Mouse (Mus musculus) embryo, embryonic 10 days (tissue): Measurements from ENCODE around the gene Rubcn.
A peak's percentile ranks its signal among the peaks of the same experiment; 100 is the strongest.

Experiments used
- DNase-seq: peaks from one replicate; pipeline ENCODE4 v3.0.0-alpha.2; 2015; ENCODE audit warnings: low spot score

Gene Rubcn

DNA sequence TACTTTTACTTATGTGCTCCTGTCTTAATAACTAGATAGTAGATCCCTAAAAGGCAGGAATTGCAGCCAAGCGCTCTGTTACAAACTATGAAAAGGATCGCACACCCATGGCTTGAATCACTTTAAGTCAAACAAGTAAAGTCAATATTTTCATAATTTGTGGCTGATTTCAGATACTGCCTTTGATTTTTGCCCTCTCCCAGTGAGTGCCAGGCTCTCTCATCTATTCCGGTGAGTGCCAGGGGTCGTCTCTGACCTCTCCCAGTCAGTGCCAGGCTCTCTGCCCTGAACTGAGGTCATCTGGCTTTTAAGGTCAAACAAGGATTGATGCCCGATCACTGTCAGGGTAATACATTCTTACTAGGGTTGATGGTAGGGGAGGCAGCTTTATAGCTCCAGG, 59.1 kb downstream of the Rubcn start:
- no peak for DNase-seq

GRCm38 (mm10) chr16:32818036-32818435, 59.5 kb downstream of the Rubcn start:
- no peak for DNase-seq

- DNase-seq: peak; percentile 69
These were observed 62.4 kb downstream of the Rubcn start for GRCm38 (mm10) chr16:32815160-32815605.

DNA sequence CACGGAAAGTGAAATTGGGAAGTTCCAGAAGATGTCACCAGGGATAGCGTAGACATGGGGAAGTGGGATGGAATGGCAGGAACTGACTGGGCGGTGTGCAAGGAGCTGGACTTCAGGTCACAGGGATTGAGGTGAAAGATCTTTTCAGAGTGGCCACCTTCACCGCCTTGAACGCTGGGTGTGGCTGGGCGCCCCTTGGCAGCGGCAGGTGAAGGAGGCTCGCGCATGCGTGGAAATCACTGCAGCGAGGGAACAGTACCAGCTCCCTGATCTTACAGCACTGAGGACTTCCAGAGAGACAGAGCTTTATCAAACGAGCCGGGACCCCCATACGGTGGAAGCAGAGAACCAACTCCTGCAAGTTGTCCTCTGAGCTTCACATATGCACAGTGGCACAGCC, 63.0 kb downstream of the Rubcn start:
- DNase-seq: peak; percentile 60

DNA sequence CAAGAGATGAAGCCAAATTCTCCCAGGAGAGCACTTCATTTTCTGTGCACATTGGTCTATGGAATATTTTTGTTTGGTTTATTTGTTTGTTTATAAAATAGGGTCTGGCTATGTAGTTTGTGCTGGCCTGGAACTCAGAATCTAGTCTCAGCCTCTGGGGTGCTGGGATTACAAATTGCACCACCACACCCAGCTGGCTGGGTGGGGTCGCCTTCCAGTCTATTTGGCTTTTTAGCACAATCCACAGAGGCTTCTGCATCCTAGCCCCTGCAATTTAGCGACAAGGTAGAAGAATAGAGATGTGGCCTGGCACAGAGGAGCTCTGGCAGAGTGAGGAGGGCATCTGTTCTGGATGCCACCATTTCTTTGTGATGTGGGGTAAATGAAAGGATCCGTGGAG, 63.8 kb downstream of the Rubcn start:
- DNase-seq: no peak

- no peak for DNase-seq
These were observed 64.2 kb downstream of the Rubcn start for GRCm38 (mm10) chr16:32813362-32813761.

DNA sequence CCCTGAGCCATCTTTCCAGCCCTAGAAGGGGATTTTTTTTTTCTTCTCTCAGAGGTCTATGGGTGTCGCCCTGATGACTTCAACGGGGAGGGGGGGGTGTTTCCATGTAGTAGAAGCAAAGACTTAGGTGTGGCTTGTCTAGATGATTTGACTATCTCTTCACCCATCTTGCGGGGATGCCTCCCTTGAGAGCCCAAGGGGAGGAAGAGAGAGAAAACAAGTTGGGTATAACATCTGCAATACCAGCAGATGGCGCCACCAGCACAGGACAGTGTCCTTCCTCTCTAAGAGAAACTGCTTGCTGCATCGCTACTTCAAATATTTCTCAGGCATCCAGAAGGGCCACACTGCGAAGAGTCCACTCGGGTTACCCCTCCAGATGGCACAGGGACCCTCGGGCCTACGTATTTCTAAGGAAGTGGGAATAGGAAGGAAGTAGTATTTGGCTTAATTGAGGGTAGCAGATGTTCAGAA, 64.6 kb downstream of the Rubcn start:
- DNase-seq: peak; percentile 95

- DNase-seq: no peak
These were observed 67.2 kb downstream of the Rubcn start, which contains the start of gene Smbd1 for GRCm38 (mm10) chr16:32810321-32810720. TSS of gene Smbd1 (minus strand) at chr16:32810477.

DNA sequence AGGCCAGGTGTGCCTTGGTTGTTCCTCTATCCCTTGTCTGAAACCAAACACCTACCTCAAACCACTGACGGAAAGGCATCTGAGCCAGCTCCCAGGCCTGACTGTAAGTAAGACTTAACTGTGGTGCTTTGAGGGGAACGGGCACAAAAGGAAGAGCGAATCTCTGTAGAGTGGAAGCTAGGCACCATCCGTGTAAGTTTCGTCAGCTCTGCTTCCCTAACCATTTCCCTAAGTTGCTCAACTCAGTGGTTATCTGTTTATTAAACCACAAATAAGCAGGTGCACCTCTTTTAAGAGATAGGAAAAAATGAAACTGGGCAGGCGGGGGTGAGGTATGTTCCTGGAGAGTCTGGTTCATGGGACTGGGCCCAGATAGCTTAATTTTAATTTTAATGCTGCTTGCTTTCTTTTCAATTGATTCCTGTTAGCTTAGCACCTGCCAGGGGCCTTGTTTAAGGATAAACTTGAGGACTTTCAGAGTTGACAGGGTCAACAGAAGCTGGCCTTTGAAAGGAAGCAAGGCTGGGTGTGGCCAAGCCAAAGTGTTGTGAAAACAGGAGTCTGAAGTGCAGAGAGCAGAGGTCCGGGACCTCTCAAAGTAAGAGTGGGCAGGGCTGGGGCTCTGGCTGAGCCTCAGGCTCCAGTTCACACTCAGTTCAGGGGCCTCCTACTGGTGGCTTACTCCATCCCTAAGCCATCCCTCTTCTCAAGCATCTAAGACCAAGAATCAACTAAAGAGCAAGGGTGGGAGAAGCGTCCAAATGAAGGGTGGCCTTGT, 70.0 kb downstream of the Rubcn start:
- DNase-seq: no peak

DNA sequence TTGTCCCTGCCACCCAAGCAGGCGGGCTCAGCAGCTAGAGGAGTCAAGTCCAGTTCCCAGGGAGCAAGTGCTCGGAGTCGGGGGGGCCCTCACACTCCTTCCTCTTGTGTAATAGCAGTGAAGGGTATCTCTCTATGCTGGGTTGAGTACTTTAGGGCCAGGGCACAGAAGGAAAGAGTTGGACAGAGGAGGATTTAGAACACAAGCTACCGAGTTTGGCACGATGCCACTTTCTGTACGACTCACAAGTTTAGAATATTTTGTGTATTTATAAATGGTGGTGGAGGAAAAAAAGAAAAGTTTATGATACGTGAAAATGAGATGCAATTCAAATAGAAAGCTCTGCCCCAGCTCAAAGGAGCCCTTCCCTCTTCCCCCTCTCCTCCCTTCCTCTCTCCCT, 72.4 kb downstream of the Rubcn start:
- no peak for DNase-seq

DNA sequence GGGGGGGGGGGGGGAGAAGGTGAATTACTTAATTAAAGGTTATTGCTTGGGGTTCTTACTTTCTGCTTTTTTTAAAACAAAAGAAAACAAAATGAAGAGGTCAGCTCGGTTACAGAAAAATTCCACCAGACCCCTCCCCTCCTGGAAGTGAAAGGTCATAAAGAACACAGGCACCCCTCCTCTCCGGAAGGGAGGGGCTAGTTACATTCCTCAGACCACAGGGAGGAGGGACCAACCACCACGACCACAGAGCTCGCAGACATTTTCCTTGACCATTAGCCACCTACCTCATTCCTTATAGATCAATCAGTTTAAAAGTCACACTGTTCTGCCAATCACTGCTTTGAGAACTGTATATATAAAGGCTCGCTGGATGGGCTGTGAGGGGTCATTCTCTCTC, 73.7 kb downstream of the Rubcn start:
- DNase-seq: no peak

GRCm38 (mm10) chr16:32803252-32803853, 74.2 kb downstream of the Rubcn start:
- no peak for DNase-seq

DNA sequence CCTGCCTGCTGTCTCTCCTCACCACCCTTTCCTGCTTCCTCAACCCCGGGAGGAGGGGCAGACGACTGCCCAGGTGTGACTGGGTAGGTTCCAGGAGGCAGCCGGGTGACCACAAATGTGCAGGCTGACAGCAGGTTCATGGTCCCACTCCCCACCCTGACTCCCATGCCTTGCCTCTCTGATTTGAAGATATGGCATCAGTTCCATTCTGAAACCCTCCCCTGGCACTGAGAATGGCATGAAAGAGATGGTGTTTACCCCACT, 80.2 kb downstream of the Rubcn start, which contains the start of gene Muc20:
TSS of gene Muc20 (minus strand) at position 10 of the 264 bp plus-strand sequence.
- no peak for DNase-seq

GRCm38 (mm10) chr16:32796676-32797425, 80.7 kb downstream of the Rubcn start:
- no peak for DNase-seq

- DNase-seq: no peak
These were observed 82.4 kb downstream of the Rubcn start for GRCm38 (mm10) chr16:32795177-32795576.

GRCm38 (mm10) chr16:32790056-32790455, 87.5 kb downstream of the Rubcn start:
- DNase-seq: no peak

- DNase-seq: peak; percentile 25
These were observed 92.7 kb downstream of the Rubcn start for GRCm38 (mm10) chr16:32784840-32785239.

DNA sequence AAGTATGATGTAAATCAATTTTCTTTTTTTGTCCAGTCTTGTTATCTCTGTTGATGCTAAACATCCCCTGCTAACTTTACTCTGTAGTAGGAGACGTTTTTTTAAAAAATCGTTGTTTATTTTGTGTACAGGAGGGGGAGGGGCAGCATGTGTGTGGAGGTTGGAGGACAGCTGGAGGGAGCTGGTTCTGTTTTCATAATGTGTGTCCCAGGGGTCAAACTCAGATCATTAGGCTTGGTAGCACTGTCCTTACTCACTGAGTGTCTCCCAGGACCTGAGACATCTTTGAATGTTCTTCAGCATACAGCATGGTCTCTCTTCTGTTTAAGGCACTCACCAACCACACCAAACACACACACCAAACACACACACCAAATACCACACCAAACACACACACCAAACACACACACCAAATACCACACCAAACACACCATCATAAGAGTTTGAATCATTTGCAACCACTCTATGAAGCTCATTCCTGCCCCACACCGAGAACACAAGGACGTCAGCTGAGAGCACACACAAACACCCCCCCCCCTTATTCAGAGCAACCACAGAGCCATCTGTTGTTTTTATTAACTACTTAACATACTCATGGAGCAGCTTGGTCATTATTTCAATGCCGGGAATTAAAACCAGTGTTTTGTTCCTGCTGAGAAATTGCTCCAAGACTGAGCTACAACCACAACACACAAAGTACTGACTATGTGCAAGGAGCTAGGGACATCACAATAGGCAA, 94.1 kb downstream of the Rubcn start:
- DNase-seq: no peak

GRCm38 (mm10) chr16:32778956-32779355, 98.6 kb downstream of the Rubcn start:
- no peak for DNase-seq

DNA sequence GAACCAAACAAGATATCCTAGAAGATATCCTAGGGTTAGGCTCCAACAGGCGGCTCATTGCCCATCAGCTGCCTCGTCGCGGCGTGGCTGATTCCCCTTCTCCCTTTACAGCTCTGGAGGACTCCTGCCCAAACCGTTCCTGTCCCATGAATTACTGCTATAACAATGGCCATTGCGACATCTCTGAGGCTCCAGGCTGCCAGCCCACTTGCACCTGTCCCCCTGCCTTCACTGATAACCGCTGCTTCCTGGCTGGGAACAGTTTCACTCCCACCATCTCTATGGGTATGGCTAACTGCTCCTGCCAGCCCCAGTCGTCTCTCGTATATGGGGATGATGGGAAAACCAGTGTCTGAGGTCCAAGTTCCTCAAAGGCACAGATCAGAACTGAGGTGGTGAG, 100.9 kb downstream of the Rubcn start:
- DNase-seq: no peak
